Mouse (Mus musculus): ENCODE measurements around the gene Gm17660. TPM values are rescaled to one million over a fixed set of nuclear protein-coding genes. Genes with fewer than 3 reads are reported as not detected.

Gene Gm17660
- polyA plus RNA-seq, 1 experiment from 2014 or later: not detected

DNA sequence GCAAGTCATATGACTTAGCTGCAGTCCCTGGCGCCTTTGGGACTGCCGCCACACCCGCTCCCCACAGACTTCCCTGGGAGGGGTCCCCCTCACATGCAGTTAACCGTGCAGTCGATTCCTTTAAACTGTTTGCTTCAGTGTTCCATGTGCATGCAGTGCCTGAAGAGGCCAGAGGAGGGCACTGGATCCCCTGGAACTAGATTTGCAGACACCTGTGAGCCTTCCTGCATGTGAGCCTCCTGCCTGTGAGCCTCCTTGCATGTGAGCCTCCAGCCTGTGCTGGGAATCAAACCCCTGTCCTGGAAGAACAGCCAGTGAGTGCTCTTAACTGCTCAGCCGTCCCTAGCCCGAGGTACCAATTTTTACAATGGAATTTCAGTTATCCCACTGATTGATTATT is 8.7 kb downstream of the Gm17660 start:
- H3K4me3 ChIP-seq (replicated peaks; ENCODE audit: low read length): no peak overlapping the region
- H3K9ac ChIP-seq: no peak overlapping the region
- peaks cover 6% of the 10 kb centered on the region; the same call in 1 of the 2 replicates for H3K4me1 ChIP-seq (replicated peaks; ENCODE audit: control insufficient read depth, insufficient read depth, low read length)
- no peak for ATAC-seq (ENCODE audit: low FRiP score)
- no peak overlapping the region for H3K27ac ChIP-seq
- H3K4me2 ChIP-seq (replicated peaks): no peak overlapping the region
- WGBS: 83% methylated on average over 7 of the region's 7 CpGs
- peaks cover 12% of the 10 kb centered on the region for H3K36me3 ChIP-seq (replicated peaks; ENCODE audit: control insufficient read depth, insufficient read depth)
- H3K9me3 ChIP-seq (ENCODE audit: control insufficient read depth, low read length): no peaks in the 10 kb centered on the region
- no peaks in the 10 kb centered on the region for H3K27me3 ChIP-seq (ENCODE audit: control insufficient read depth, insufficient read depth, low read length)
- DNase-seq (ENCODE audit: low spot score): no peak

DNA sequence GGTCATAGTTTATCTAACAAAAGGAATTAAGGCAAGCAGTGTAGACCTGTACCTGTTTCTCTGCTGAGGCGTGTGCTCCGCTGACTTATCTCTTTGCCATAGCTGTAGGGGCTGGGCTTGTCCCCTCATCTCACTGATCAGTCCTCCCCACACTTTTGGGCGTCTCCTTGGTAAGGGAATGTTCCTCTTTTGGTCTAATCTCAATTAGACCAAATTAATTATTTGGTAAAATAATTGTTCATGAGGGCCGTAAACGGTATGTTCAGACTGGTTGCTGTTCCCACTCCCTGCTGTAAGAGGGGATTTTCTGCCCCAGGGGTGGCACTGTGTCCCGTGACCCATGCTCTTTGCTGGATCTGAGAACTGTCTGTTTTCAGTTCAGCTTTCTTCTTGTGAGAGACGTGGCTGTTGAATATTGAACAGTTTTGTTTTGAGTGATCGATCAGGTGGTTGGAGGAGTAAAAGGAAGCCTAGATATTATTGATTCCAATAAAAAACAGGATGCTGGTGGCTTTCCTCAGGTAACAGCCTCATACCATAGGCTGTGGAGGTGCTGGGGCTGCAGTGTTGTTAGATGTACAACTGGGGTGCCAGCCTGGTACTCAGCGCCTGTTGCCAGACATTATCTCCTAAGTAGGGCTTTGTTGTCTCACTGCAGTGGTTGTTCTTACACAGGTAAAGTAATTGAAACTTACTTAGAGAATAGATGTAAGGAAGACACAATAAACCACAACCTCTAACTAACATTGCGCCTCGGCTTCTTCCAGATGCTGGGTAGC is 14.4 kb downstream of the Gm17660 start:
- WGBS: 90% methylated on average over 11 of the region's 11 CpGs

DNA sequence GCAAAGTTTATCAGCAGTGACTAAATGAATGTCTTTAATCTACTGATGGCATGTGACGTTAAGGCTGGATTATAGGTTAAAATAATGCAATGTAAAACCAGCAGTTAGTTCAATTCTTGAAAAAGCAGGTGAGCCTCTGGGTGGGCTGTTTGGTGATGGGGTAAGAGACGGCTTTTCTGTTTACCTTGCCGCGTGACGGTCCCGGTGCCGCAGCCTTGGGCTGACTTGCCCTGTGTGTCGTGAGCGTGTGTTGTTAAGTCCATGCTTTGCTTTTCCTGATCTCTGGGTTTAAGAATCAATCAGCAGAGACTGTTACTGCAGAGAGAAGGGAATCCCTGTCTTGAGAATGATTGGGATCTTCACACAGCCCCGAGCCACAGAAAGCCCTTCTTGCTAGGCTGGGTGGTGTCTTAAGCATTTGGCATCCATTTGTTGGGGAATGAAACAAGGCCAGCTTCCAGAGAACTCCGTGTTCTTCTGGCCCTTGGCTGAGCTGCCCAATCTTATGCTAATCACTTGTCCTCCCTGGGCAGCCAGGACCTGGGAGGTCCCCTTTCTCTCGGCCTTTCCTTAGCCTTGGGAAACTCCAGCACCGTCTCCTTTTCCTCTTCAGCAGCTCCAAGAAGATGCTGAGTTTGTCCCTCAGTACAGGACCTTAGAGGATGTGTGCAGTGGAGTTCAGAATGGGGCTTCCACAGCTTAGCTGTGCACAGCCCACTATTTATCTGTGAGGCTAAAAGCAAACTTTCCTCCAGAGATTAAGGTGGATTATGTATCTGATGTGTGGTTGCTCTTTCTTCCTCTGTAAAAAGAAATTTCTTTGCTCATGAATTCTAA is 15.3 kb downstream of the Gm17660 start:
- no peak overlapping the region for H3K4me2 ChIP-seq (replicated peaks)
- H3K36me3 ChIP-seq (replicated peaks; ENCODE audit: control insufficient read depth, insufficient read depth): peaks cover 57% of the 10 kb centered on the region
- H3K27ac ChIP-seq: no peak overlapping the region
- H3K4me3 ChIP-seq (replicated peaks; ENCODE audit: low read length): no peak overlapping the region
- H3K27me3 ChIP-seq (ENCODE audit: control insufficient read depth, insufficient read depth, low read length): no peaks in the 10 kb centered on the region
- H3K9ac ChIP-seq: no peak overlapping the region
- WGBS: 80% methylated on average over 13 of the region's 13 CpGs
- no peak for ATAC-seq (ENCODE audit: low FRiP score)
- H3K9me3 ChIP-seq (ENCODE audit: control insufficient read depth, low read length): no peaks in the 10 kb centered on the region
- DNase-seq (ENCODE audit: low spot score): no peak
- H3K4me1 ChIP-seq (replicated peaks; ENCODE audit: control insufficient read depth, insufficient read depth, low read length): no peaks in the 10 kb centered on the region

More for the DNA sequence above, 14.4 kb downstream of the Gm17660 start:
- no peaks in the 10 kb centered on the region for H3K27me3 ChIP-seq (ENCODE audit: control insufficient read depth, insufficient read depth, low read length)
- H3K9me3 ChIP-seq (ENCODE audit: control insufficient read depth, low read length): no peaks in the 10 kb centered on the region
- H3K27ac ChIP-seq: no peak overlapping the region
- no peak overlapping the region for H3K4me2 ChIP-seq (replicated peaks)
- no peak overlapping the region for H3K9ac ChIP-seq
- H3K4me3 ChIP-seq (replicated peaks; ENCODE audit: low read length): no peak overlapping the region
- ATAC-seq (ENCODE audit: low FRiP score): no peak
- no peaks in the 10 kb centered on the region for H3K4me1 ChIP-seq (replicated peaks; ENCODE audit: control insufficient read depth, insufficient read depth, low read length)
- no peak for DNase-seq (ENCODE audit: low spot score)
- peaks cover 56% of the 10 kb centered on the region for H3K36me3 ChIP-seq (replicated peaks; ENCODE audit: control insufficient read depth, insufficient read depth)

DNA sequence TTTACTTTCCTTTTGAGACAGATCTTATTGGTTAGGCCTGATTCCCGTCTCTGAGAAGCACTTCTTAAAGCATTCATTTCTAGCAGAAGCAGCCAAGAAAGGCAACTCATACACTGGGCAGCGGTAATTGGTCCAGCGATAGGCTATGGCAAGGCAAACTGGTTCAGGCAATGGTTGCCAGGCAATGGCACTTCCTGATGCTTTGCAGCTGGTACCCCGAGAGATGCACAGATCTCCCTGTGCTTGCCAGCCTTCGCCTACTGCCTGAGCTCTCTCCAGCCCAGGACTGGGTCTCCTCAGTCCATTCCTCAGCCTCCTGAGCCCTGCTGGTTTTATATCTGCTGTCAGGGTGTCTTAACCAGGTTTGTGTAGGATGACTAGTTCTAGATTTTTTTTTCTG is 17.0 kb downstream of the Gm17660 start:
- Histone ChIP-seq H3K4me2 (replicated peaks) (no peak overlapping the region), H3K9me3 (ENCODE audit: control insufficient read depth, low read length) (no peaks in the 10 kb centered on the region), H3K27me3 (ENCODE audit: control insufficient read depth, insufficient read depth, low read length) (no peaks in the 10 kb centered on the region), H3K27ac (no peak overlapping the region), H3K36me3 (replicated peaks; ENCODE audit: control insufficient read depth, insufficient read depth) (peaks cover 57% of the 10 kb centered on the region), H3K9ac (no peak overlapping the region), H3K4me1 (replicated peaks; ENCODE audit: control insufficient read depth, insufficient read depth, low read length) (no peaks in the 10 kb centered on the region), H3K4me3 (replicated peaks; ENCODE audit: low read length) (no peak overlapping the region)
- no peak for ATAC-seq (ENCODE audit: low FRiP score)
- no peak for DNase-seq (ENCODE audit: low spot score)
- WGBS: 85% methylated on average over 5 of the region's 5 CpGs

DNA sequence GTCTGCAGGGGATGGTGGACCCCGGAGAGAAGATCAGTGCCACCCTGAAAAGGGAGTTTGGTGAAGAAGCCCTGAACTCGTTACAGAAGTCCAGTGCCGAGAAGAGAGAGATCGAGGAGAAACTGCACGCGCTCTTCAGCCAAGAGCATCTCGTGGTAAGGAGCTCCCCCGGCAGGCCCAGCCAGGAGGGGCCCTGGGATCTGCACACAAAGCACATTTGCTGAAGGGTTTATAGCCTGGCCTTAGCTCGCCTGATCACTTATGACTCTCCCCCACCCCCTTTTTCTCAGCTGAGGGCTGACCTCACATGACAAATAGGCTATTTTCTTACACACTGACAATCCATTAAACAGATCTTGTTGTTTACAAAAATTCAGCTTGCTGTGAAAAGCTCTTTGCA is 17.8 kb downstream of the Gm17660 start:
- ATAC-seq (ENCODE audit: low FRiP score) (no peak), DNase-seq (ENCODE audit: low spot score) (no peak)
- Histone ChIP-seq H3K27ac (no peak overlapping the region), H3K36me3 (replicated peaks; ENCODE audit: control insufficient read depth, insufficient read depth) (peaks cover 50% of the 10 kb centered on the region), H3K9ac (no peak overlapping the region), H3K4me2 (replicated peaks) (no peak overlapping the region), H3K4me3 (replicated peaks; ENCODE audit: low read length) (no peak overlapping the region), H3K27me3 (ENCODE audit: control insufficient read depth, insufficient read depth, low read length) (no peaks in the 10 kb centered on the region), H3K4me1 (replicated peaks; ENCODE audit: control insufficient read depth, insufficient read depth, low read length) (no peaks in the 10 kb centered on the region), H3K9me3 (ENCODE audit: control insufficient read depth, low read length) (no peaks in the 10 kb centered on the region)
- WGBS: 80% methylated on average over 9 of the region's 9 CpGs

DNA sequence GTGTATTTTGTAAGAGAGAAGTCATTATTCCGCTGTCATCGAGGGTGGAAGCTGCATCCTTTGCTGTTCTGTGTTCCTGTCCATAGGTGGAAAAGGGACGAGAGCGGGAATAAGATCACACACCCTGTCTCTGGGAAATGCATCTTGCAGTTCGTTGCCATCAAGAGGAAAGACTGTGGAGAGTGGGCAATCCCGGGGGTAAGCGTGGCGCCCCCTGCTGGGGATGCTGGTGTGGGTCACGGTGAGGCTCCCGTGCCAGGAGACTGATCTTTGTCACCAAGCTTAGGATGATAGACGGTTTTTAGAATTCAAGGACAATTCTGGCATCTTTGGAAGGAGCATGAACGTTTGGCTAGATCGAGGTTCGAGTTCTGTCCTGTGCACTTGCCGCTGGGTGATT is 19.4 kb downstream of the Gm17660 start:
- no peak overlapping the region for H3K4me2 ChIP-seq (replicated peaks)
- no peak overlapping the region for H3K9ac ChIP-seq
- DNase-seq (ENCODE audit: low spot score) (no peak), ATAC-seq (ENCODE audit: low FRiP score) (no peak)
- no peaks in the 10 kb centered on the region for H3K27me3 ChIP-seq (ENCODE audit: control insufficient read depth, insufficient read depth, low read length)
- WGBS: 65% methylated on average over 15 of the region's 15 CpGs
- H3K4me1 ChIP-seq (replicated peaks; ENCODE audit: control insufficient read depth, insufficient read depth, low read length): no peaks in the 10 kb centered on the region
- H3K9me3 ChIP-seq (ENCODE audit: control insufficient read depth, low read length): no peaks in the 10 kb centered on the region
- H3K27ac ChIP-seq: no peak overlapping the region
- H3K36me3 ChIP-seq (replicated peaks; ENCODE audit: control insufficient read depth, insufficient read depth): peaks cover 50% of the 10 kb centered on the region
- no peak overlapping the region for H3K4me3 ChIP-seq (replicated peaks; ENCODE audit: low read length)

DNA sequence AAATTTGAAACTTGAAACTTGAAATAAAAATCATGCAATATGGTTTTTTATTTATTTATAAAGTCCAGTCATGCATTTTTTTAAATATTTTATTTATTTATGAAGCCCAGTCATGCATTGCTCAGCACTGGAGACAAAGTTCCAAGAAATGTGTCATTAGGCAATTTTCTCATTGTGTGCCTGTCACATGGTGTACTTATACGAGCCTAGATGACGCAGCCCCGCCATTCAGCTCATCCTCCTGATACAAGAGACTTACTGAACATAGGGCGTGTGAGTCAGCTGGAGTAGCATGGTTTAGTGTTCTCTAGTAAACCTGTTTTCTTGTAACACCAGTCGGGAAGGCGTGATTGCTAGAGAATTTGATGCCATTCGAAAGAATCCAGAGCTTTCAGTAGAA is 21.1 kb downstream of the Gm17660 start:
- DNase-seq (ENCODE audit: low spot score) (no peak), ATAC-seq (ENCODE audit: low FRiP score) (no peak)
- Histone ChIP-seq H3K4me2 (replicated peaks) (no peak overlapping the region), H3K27ac (no peak overlapping the region), H3K4me3 (replicated peaks; ENCODE audit: low read length) (no peak overlapping the region), H3K9ac (no peak overlapping the region), H3K36me3 (replicated peaks; ENCODE audit: control insufficient read depth, insufficient read depth) (peaks cover 48% of the 10 kb centered on the region), H3K4me1 (replicated peaks; ENCODE audit: control insufficient read depth, insufficient read depth, low read length) (no peaks in the 10 kb centered on the region), H3K9me3 (ENCODE audit: control insufficient read depth, low read length) (no peaks in the 10 kb centered on the region), H3K27me3 (ENCODE audit: control insufficient read depth, insufficient read depth, low read length) (no peaks in the 10 kb centered on the region)
- 92% methylated on average over 7 of the region's 7 CpGs for WGBS

- no peak overlapping the region for H3K4me2 ChIP-seq (replicated peaks)
- DNase-seq (ENCODE audit: low spot score) (no peak), ATAC-seq (ENCODE audit: low FRiP score) (no peak)
- H3K36me3 ChIP-seq (replicated peaks; ENCODE audit: control insufficient read depth, insufficient read depth): peaks cover 48% of the 10 kb centered on the region
- H3K27me3 ChIP-seq (ENCODE audit: control insufficient read depth, insufficient read depth, low read length): no peaks in the 10 kb centered on the region
- H3K9me3 ChIP-seq (ENCODE audit: control insufficient read depth, low read length): no peaks in the 10 kb centered on the region
- H3K27ac ChIP-seq: no peak overlapping the region
- 94% methylated on average over 4 of the region's 4 CpGs for WGBS
- H3K4me1 ChIP-seq (replicated peaks; ENCODE audit: control insufficient read depth, insufficient read depth, low read length): no peaks in the 10 kb centered on the region
- H3K4me3 ChIP-seq (replicated peaks; ENCODE audit: low read length): no peak overlapping the region
- H3K9ac ChIP-seq: no peak overlapping the region
These were observed 21.6 kb downstream of the Gm17660 start for GRCm38 (mm10) chr5:104055816-104056215.

DNA sequence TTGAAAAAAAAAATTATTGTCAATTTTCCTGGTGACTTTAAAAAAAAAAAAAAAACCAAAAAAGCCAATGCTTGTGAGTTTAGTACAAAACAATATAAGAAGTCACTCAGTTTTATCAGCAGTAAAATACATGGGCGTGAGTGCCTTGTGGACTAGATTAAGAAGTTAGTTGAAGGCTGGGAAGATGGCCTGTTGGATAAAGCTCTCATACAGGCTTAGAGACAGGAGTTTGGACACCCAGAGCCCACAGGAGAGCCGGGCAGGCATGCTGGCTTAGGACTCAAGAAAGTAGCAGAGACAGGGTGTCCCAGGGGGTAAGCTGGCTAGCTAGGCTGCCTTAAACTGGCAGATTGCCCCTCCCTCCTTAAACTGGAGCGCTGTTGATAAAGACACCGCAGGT is 22.5 kb downstream of the Gm17660 start:
- Histone ChIP-seq H3K4me3 (replicated peaks; ENCODE audit: low read length) (no peak overlapping the region), H3K9ac (no peak overlapping the region), H3K36me3 (replicated peaks; ENCODE audit: control insufficient read depth, insufficient read depth) (peaks cover 45% of the 10 kb centered on the region), H3K4me2 (replicated peaks) (no peak overlapping the region), H3K27me3 (ENCODE audit: control insufficient read depth, insufficient read depth, low read length) (no peaks in the 10 kb centered on the region), H3K4me1 (replicated peaks; ENCODE audit: control insufficient read depth, insufficient read depth, low read length) (no peaks in the 10 kb centered on the region), H3K27ac (no peak overlapping the region), H3K9me3 (ENCODE audit: control insufficient read depth, low read length) (no peaks in the 10 kb centered on the region)
- WGBS: 94% methylated on average over 4 of the region's 4 CpGs
- DNase-seq (ENCODE audit: low spot score): no peak
- no peak for ATAC-seq (ENCODE audit: low FRiP score)

Data from hindbrain, embryonic 14.5 days (tissue).